Mouse (Mus musculus): ENCODE results near the gene Adprhl2. TPM values are rescaled to one million over a fixed set of nuclear protein-coding genes. Genes with fewer than 3 reads are reported as not detected.

Gene Adprhl2
- 44.3 and 65.3 TPM in 2 replicates for polyA plus RNA-seq (2012; rRNA removed)

DNA sequence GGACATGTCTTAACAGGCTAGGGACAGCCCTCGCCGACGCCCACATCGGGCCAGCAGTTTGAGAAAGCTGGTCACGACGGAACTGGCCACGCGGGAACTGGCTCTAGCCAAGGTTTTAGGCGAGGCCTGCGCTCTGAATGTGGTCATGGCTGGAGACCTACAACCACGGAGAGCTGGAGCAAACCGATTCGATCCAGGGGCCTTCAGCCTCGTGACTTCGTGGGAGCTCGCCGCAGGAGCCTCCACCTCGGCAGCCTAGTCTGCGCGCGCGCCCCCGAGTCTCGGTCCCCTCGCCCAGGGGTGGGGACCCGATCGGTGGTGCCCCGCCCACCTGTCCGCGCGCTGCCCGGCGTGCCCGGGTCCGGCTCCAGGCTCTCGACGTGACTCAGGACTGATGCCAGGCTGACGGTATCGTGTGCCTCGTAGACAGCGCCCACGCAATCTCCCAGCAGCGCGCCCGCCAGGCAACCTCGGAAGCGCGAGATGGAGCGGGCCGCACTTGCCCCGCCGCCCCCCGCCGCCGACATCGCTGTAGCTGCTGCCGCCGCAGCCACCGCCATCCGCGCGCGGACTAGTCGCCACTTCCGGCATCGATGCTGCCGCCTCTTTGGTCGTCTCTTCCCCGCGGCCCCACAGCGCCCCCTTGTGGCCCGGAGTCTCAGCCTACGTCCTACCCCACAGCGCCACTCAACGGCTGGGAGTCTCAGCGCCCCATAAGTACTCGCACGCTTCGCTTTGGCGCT lies at the start of gene Adprhl2:
TSS of gene Adprhl2 (minus strand) at position 593 of the 743 bp plus-strand sequence.
- no peaks in the 10 kb centered on the region for H3K27me3 ChIP-seq (ENCODE audit: control insufficient read depth, insufficient read depth, low read length)
- peaks cover 16% of the 10 kb centered on the region for H3K36me3 ChIP-seq (ENCODE audit: control insufficient read depth, insufficient read depth, low read length)
- peak within 1 kb of the TSS; percentile 48; the same call in 1 of the 2 replicates for H3K27ac ChIP-seq (ENCODE audit: insufficient read depth, low read length)
- TF ChIP-seq POLR2A (IDR thresholded peaks at IDR 0.05; ENCODE audit: low read depth, low read length) (peak; percentile 84), CTCF (IDR thresholded peaks at IDR 0.05; ENCODE audit: extremely low read depth, insufficient read depth, insufficient read length, insufficient replicate concordance) (peak; percentile 100)
- peak within 1 kb of the TSS; percentile 96 for H3K4me3 ChIP-seq (ENCODE audit: extremely low read depth, insufficient read depth, insufficient read length)
- under 1% methylated on average over 78 of the region's 80 CpGs for WGBS
- H3K4me1 ChIP-seq (ENCODE audit: control insufficient read depth, insufficient read depth, insufficient read length): peaks cover 4% of the 10 kb centered on the region; the same call in 1 of the 2 replicates
- peak; percentile 92 to 98 for DNase-seq (ENCODE audit: low read depth in 1 of 2, low spot score in 2 of 2)

DNA sequence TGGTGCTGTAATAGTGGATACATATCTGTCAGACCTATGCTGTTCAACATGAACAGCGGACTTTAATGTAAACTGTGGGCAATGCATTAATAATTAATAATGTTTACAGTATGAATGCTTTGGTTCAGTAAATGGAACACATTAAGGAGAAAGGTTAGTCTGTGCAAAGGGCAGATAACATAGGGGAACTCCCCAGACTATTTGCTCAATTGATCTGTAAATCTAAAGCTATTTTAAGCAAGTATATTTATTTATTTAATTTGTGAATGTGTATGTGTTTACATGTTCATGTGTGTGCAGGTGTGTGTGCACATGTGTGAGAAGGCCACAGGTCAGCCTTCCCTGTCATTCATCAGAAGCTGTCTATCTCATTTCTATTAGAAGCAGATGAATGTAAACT lies 38.6 kb upstream of the Adprhl2 start:
- Histone ChIP-seq H3K27ac (ENCODE audit: insufficient read depth, low read length) (no peak overlapping the region), H3K36me3 (ENCODE audit: control insufficient read depth, insufficient read depth, low read length) (peaks cover 6% of the 10 kb centered on the region; the same call in 1 of the 2 replicates), H3K4me3 (ENCODE audit: extremely low read depth, insufficient read depth, insufficient read length) (no peak overlapping the region), H3K4me1 (ENCODE audit: control insufficient read depth, insufficient read depth, insufficient read length) (no peaks in the 10 kb centered on the region), H3K27me3 (ENCODE audit: control insufficient read depth, insufficient read depth, low read length) (no peaks in the 10 kb centered on the region)
- 95% methylated on average over 1 of the region's 1 CpGs for WGBS
- TF ChIP-seq CTCF (IDR thresholded peaks at IDR 0.05; ENCODE audit: extremely low read depth, insufficient read depth, insufficient read length, insufficient replicate concordance) (no peak), POLR2A (IDR thresholded peaks at IDR 0.05; ENCODE audit: low read depth, low read length) (no peak)
- no peak for DNase-seq (ENCODE audit: low read depth in 1 of 2, low spot score in 2 of 2)

DNA sequence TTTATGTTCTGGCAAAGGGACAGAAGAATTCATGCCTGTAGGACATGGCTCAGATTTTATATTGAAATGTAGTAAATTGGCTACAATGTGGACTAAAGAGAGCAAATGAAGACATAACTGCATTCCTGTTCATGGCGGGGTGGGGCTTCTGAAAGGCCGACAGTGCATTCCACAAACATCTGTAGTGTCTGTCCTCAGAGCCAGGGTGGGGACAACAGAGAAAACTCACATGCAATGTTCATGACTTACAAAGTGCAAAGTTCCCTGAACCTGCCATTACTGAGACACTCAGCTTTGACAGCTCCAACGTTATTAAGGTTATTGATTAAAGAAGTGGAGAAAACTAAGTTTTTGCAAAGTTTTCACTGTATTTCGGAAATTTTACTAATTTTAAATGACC lies 21.9 kb upstream of the Adprhl2 start:
- Histone ChIP-seq H3K27ac (ENCODE audit: insufficient read depth, low read length) (no peak overlapping the region), H3K27me3 (ENCODE audit: control insufficient read depth, insufficient read depth, low read length) (no peaks in the 10 kb centered on the region)
- DNase-seq (ENCODE audit: low read depth in 1 of 2, low spot score in 2 of 2): no peak

DNA sequence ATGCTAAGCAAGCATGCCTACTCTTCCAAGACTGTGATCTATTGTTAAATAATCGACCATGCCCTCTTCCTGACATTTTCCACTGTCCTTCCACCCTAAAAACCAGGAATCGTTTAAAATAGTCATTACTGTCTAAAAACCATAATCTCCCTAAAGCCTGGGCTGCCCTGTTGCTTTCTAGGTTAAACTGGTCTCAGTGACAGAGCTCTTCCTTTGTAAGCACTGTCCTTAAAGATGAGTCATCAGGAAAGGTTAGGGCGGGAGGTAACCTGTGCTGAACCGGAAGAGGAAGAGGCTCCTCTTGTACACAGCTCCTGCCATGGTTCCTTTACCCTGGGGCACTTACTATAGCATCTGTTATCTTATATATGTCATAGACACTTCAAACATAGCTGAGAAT lies 18.0 kb upstream of the Adprhl2 start:
- peaks cover 2% of the 10 kb centered on the region; the same call in 1 of the 2 replicates for H3K36me3 ChIP-seq (ENCODE audit: control insufficient read depth, insufficient read depth, low read length)
- DNase-seq (ENCODE audit: low read depth in 1 of 2, low spot score in 2 of 2): no peak
- no peaks in the 10 kb centered on the region for H3K27me3 ChIP-seq (ENCODE audit: control insufficient read depth, insufficient read depth, low read length)
- no peak for TF ChIP-seq POLR2A (IDR thresholded peaks at IDR 0.05; ENCODE audit: low read depth, low read length)
- no peak for TF ChIP-seq CTCF (IDR thresholded peaks at IDR 0.05; ENCODE audit: extremely low read depth, insufficient read depth, insufficient read length, insufficient replicate concordance)
- no peaks in the 10 kb centered on the region for H3K4me1 ChIP-seq (ENCODE audit: control insufficient read depth, insufficient read depth, insufficient read length)
- H3K4me3 ChIP-seq (ENCODE audit: extremely low read depth, insufficient read depth, insufficient read length): no peak overlapping the region
- H3K27ac ChIP-seq (ENCODE audit: insufficient read depth, low read length): no peak overlapping the region
- WGBS: 57% methylated on average over 4 of the region's 4 CpGs

More for the DNA sequence above, 21.9 kb upstream of the Adprhl2 start:
- Histone ChIP-seq H3K4me1 (ENCODE audit: control insufficient read depth, insufficient read depth, insufficient read length) (no peaks in the 10 kb centered on the region), H3K36me3 (ENCODE audit: control insufficient read depth, insufficient read depth, low read length) (peaks cover 14% of the 10 kb centered on the region), H3K4me3 (ENCODE audit: extremely low read depth, insufficient read depth, insufficient read length) (no peak overlapping the region)
- TF ChIP-seq POLR2A (IDR thresholded peaks at IDR 0.05; ENCODE audit: low read depth, low read length) (no peak), CTCF (IDR thresholded peaks at IDR 0.05; ENCODE audit: extremely low read depth, insufficient read depth, insufficient read length, insufficient replicate concordance) (no peak)
- 83% methylated on average over 4 of the region's 4 CpGs for WGBS

DNA sequence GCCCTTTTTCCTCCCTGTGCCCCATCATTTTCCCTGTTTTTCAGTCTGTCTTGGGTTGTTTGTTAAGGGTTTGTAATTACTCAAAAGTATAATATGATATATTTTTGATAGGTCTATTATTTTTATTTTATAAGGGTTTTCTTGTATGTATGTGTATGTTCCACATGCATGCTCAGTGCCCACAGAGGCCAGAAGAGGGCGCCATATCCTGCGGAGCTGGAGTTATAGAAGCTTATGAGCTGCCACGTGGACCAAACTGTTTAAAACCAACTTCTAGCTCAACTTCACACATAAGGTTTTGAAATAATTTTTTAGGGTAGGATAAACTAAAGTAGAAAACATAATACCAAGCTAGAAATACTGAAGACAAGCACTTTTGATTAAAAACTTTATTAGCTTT lies 10.9 kb upstream of the Adprhl2 start:
- Histone ChIP-seq H3K4me1 (ENCODE audit: control insufficient read depth, insufficient read depth, insufficient read length) (no peaks in the 10 kb centered on the region), H3K36me3 (ENCODE audit: control insufficient read depth, insufficient read depth, low read length) (no peaks in the 10 kb centered on the region; the same call in 1 of the 2 replicates), H3K4me3 (ENCODE audit: extremely low read depth, insufficient read depth, insufficient read length) (no peak overlapping the region), H3K27me3 (ENCODE audit: control insufficient read depth, insufficient read depth, low read length) (no peaks in the 10 kb centered on the region), H3K27ac (ENCODE audit: insufficient read depth, low read length) (no peak overlapping the region)
- no peak for DNase-seq (ENCODE audit: low read depth in 1 of 2, low spot score in 2 of 2)
- no peak for TF ChIP-seq POLR2A (IDR thresholded peaks at IDR 0.05; ENCODE audit: low read depth, low read length)
- TF ChIP-seq CTCF (IDR thresholded peaks at IDR 0.05; ENCODE audit: extremely low read depth, insufficient read depth, insufficient read length, insufficient replicate concordance): no peak
- 66% methylated on average over 3 of the region's 3 CpGs for WGBS

DNA sequence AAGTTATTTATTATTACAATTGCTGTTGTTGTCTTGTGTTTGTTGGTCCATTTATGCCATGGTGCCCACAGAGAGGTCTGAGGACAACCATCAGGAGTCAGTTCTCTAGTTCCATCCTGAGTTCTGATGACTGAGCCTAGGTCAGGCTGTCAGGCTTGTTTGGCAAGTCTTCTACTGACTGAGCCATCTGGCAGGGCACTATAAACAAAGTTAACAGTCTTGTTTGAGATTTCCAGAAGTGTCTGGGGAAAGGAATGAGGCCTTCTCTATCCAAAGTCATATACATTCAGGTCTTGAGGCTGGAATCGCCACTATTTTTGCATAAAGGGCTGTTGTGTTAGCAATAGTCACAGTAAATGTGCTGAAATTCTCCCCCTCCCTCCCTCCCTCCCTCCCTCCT lies 10.2 kb upstream of the Adprhl2 start:
- no peaks in the 10 kb centered on the region for H3K27me3 ChIP-seq (ENCODE audit: control insufficient read depth, insufficient read depth, low read length)
- no peak overlapping the region for H3K4me3 ChIP-seq (ENCODE audit: extremely low read depth, insufficient read depth, insufficient read length)
- no peak overlapping the region for H3K27ac ChIP-seq (ENCODE audit: insufficient read depth, low read length)
- no peaks in the 10 kb centered on the region; the same call in 1 of the 2 replicates for H3K36me3 ChIP-seq (ENCODE audit: control insufficient read depth, insufficient read depth, low read length)
- WGBS: 78% methylated on average over 1 of the region's 1 CpGs
- H3K4me1 ChIP-seq (ENCODE audit: control insufficient read depth, insufficient read depth, insufficient read length): no peaks in the 10 kb centered on the region
- no peak for TF ChIP-seq CTCF (IDR thresholded peaks at IDR 0.05; ENCODE audit: extremely low read depth, insufficient read depth, insufficient read length, insufficient replicate concordance)
- DNase-seq (ENCODE audit: low read depth in 1 of 2, low spot score in 2 of 2): no peak

DNA sequence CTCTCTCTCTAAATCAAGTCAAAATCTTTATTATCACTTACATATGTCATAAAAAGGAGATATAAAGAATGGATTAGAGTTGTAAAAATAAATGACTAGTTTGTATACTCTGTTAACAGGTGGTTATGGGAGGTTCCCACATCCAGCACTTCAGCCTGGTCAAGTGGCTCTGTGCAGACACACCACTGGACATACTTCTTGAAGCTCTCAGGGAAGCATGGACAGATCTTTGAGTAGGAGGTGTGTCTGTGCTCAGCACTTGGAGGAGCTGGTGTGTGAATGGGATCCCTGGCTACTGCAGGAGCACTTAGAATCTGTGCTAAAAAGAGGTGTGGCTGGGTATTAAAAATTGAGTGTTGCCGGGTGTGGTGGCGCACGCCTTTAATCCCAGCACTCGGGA lies 8.8 kb upstream of the Adprhl2 start:
- H3K4me3 ChIP-seq (ENCODE audit: extremely low read depth, insufficient read depth, insufficient read length): no peak overlapping the region
- WGBS: 95% methylated on average over 4 of the region's 4 CpGs

More for the DNA sequence above, 8.8 kb upstream of the Adprhl2 start:
- no peak for DNase-seq (ENCODE audit: low read depth in 1 of 2, low spot score in 2 of 2)
- Histone ChIP-seq H3K36me3 (ENCODE audit: control insufficient read depth, insufficient read depth, low read length) (no peaks in the 10 kb centered on the region; the same call in 1 of the 2 replicates), H3K27ac (ENCODE audit: insufficient read depth, low read length) (no peak overlapping the region), H3K27me3 (ENCODE audit: control insufficient read depth, insufficient read depth, low read length) (no peaks in the 10 kb centered on the region), H3K4me1 (ENCODE audit: control insufficient read depth, insufficient read depth, insufficient read length) (no peaks in the 10 kb centered on the region)
- TF ChIP-seq POLR2A (IDR thresholded peaks at IDR 0.05; ENCODE audit: low read depth, low read length) (no peak), CTCF (IDR thresholded peaks at IDR 0.05; ENCODE audit: extremely low read depth, insufficient read depth, insufficient read length, insufficient replicate concordance) (no peak)
